Mouse (Mus musculus): Measurements from ENCODE around the gene Jph2.

- TF ChIP-seq POLR2A (IDR thresholded peaks at IDR 0.05; ENCODE audit: insufficient read depth, low read depth, low read length) (no peak), CTCF (IDR thresholded peaks at IDR 0.05) (no peak), EP300 (IDR thresholded peaks at IDR 0.05; ENCODE audit: insufficient read depth, low read depth, low read length) (no peak)
These were observed 22.6 kb upstream of the Jph2 start for GRCm38 (mm10) chr2:163420366-163420886.

All from heart, adult 2 months (tissue).